Mouse (Mus musculus) limb, embryonic 13.5 days (tissue): ENCODE measurements around the gene Stk39. TPM values are rescaled to one million over a fixed set of nuclear protein-coding genes. Genes with fewer than 3 reads are reported as not detected.

Experiments
- ATAC-seq: fragments of 200-750 bp; cut with Nextera tagmentation; 2 replicates; pipeline ENCODE4 v1.8.0; 2017; ENCODE audit warnings: low read depth, moderate number of reproducible peaks, moderate TSS enrichment; ENCODE audit not compliant: low FRiP score
- H3K27ac ChIP-seq: fragments of 300-500 bp; sonication (generic); 2 replicates; pipeline ENCODE4 v1.5.1; 2015; ENCODE audit warnings: inconsistent platforms, mild to moderate bottlenecking, moderate library complexity
- H3K27me3 ChIP-seq: fragments of 300-500 bp; sonication (generic); 2 replicates; pipeline ENCODE4 v1.6.1; 2015; ENCODE audit warnings: mild to moderate bottlenecking, inconsistent platforms
- H3K36me3 ChIP-seq: fragments of 300-500 bp; sonication (generic); 2 replicates; pipeline ENCODE4 v1.6.1; 2015; ENCODE audit warnings: inconsistent platforms, mild to moderate bottlenecking, moderate library complexity
- H3K4me1 ChIP-seq: fragments of 300-500 bp; sonication (generic); 2 replicates; pipeline ENCODE4 v1.6.1; 2015; ENCODE audit warnings: inconsistent platforms
- H3K4me2 ChIP-seq: fragments of 300-500 bp; sonication (generic); replicated peaks from 2 replicates; pipeline ENCODE4 v1.6.1; 2015; ENCODE audit warnings: inconsistent platforms, mild to moderate bottlenecking, moderate library complexity
- H3K4me3 ChIP-seq: fragments of 300-500 bp; sonication (generic); 2 replicates; pipeline ENCODE4 v1.5.1; 2015; ENCODE audit warnings: moderate library complexity, mild to moderate bottlenecking, inconsistent platforms
- H3K9ac ChIP-seq: fragments of 300-500 bp; sonication (generic); 2 replicates; pipeline ENCODE4 v1.6.1; 2015; ENCODE audit warnings: mild to moderate bottlenecking, inconsistent platforms
- H3K9me3 ChIP-seq: fragments of 300-500 bp; sonication (generic); 2 replicates; pipeline ENCODE4 v1.6.1; 2016; ENCODE audit warnings: inconsistent platforms
- WGBS: fragments of 180-500 bp; shearing (Covaris S2); methylation state at CpG from one replicate; pipeline ENCODE4 v1.1.7; 2015; 5-methylcytosine and 5-hydroxymethylcytosine counted together
- polyA plus RNA-seq: library from polyadenylated mRNA; unstranded; fragments of >200 nt; fragmentation: Nextera tagmentation; extraction: Ambion mirVana; gene quantifications from 2 replicates; pipeline ENCODE4 v1.2.1, GENCODE M21; 2015

The Stk39 gene
- polyA plus RNA-seq, 1 experiment from 2014 or later: 14.8 TPM

DNA sequence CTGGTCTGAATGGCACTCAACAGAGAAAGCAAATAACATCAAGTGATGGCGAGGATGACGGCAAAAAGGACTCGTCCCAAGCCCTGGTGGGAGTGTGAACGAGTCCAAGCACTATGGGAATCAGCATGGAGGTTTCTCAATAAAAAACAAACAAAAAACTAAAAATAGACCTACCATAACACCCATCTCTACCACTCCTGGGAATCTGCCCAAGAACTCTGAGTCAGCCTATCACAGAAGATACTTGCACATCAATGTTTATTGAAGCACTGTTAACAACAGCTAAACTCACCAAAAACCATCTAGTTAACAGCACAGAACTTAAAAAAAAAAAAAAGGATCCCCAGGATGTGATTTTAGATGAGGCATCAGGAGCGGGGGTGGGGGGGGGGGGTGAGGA is 55.0 kb downstream of the Stk39 start:
- Histone ChIP-seq H3K4me3 (no peak overlapping the region), H3K27ac (no peak overlapping the region), H3K9ac (no peak overlapping the region), H3K9me3 (no peaks in the 10 kb centered on the region; the same call in 1 of the 2 replicates), H3K27me3 (no peaks in the 10 kb centered on the region), H3K4me2 (no peak overlapping the region), H3K4me1 (peaks cover 16% of the 10 kb centered on the region; the same call in 1 of the 2 replicates), H3K36me3 (no peaks in the 10 kb centered on the region)
- ATAC-seq: no peak
- WGBS: 92% methylated on average over 5 of the region's 5 CpGs

DNA sequence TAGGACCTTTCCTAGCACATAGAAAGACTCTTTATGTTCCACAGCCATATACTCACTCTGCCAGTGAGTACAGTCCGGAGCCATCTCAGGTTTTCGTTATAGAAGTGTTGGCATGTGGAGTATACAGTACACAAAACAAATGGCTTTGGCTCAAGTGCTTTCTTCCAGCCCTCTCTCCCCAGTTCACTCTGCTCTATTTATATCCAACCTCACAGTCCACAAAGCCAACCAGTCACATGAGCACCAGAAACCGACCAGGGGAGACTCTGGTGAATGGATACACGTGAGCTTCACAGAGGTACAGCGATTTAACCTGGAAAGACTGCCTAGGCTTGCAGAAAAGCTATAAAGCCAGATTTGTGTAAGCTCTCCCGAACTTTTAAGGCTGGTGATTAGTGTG is 56.4 kb downstream of the Stk39 start:
- Histone ChIP-seq H3K9me3 (no peaks in the 10 kb centered on the region; the same call in 1 of the 2 replicates), H3K4me3 (no peak overlapping the region), H3K9ac (no peak overlapping the region), H3K27me3 (no peaks in the 10 kb centered on the region), H3K4me2 (no peak overlapping the region), H3K27ac (no peak overlapping the region), H3K36me3 (no peaks in the 10 kb centered on the region), H3K4me1 (peaks cover 23% of the 10 kb centered on the region)
- 68% methylated on average over 6 of the region's 6 CpGs for WGBS
- no peak for ATAC-seq

GRCm38 (mm10) chr2:68412149-68412548 is 59.9 kb downstream of the Stk39 start:
- WGBS: 81% methylated on average over 5 of the region's 5 CpGs
- no peak overlapping the region for H3K4me3 ChIP-seq
- no peak overlapping the region for H3K4me2 ChIP-seq
- H3K9me3 ChIP-seq: no peaks in the 10 kb centered on the region; the same call in 1 of the 2 replicates
- H3K27ac ChIP-seq: no peak overlapping the region
- no peaks in the 10 kb centered on the region for H3K36me3 ChIP-seq
- ATAC-seq: no peak
- peaks cover 44% of the 10 kb centered on the region for H3K4me1 ChIP-seq
- no peaks in the 10 kb centered on the region for H3K27me3 ChIP-seq
- H3K9ac ChIP-seq: no peak overlapping the region

DNA sequence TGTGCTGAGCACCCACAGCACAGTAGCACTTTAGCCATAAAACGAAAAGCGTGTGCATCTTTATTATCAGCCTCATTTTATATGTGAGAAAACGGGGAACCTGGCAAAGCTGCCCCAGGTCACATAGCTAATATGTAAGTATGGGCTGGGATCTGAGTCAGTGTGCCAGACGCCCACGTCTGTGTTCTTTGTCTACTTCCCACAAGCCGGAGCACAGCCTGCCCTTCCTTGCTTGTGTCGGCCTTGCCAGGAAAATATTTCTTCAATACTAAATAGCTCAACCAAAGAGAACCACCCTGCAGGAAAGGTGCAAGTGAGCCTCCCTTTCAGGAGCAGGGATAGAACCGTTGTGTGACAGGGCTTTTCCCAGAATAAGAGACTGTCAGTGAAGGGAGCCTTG is 60.9 kb downstream of the Stk39 start:
- Histone ChIP-seq H3K4me3 (no peak overlapping the region), H3K36me3 (no peaks in the 10 kb centered on the region), H3K27ac (no peak overlapping the region), H3K9ac (no peak overlapping the region), H3K4me1 (peaks cover 54% of the 10 kb centered on the region), H3K27me3 (no peaks in the 10 kb centered on the region), H3K4me2 (no peak overlapping the region), H3K9me3 (no peaks in the 10 kb centered on the region; the same call in 1 of the 2 replicates)
- WGBS: 61% methylated on average over 8 of the region's 8 CpGs
- no peak for ATAC-seq

DNA sequence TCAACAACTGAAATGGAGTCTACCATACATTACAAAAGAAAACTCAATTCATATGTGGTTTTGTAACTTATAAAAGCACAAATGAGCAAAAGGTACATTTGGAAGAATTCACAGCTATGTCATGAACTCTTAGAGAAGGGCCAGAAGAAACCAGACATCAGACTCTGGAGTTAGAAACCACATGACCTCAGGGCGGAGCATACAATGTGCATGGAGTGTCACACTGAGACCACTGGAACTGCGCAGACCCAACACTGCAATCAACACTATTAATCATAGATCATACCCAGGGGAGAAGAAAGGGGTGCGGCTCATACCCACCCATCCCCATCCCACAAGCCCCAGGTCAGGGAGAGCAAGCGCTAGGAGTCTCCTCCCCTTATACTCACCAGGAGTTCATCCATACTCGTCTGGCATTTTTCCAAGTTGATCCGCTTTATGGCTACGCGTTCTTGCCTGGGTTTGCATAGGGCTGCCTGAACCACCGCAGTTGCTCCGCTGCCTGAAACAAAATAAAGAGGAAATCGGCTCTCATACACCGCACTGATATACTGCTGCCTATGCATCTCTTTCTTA is 62.3 kb downstream of the Stk39 start:
- Histone ChIP-seq H3K4me3 (no peak overlapping the region), H3K27ac (no peak overlapping the region), H3K9me3 (no peaks in the 10 kb centered on the region; the same call in 1 of the 2 replicates), H3K36me3 (no peaks in the 10 kb centered on the region), H3K27me3 (no peaks in the 10 kb centered on the region), H3K9ac (no peak overlapping the region), H3K4me2 (no peak overlapping the region), H3K4me1 (peaks cover 66% of the 10 kb centered on the region)
- 84% methylated on average over 12 of the region's 12 CpGs for WGBS
- ATAC-seq: no peak

DNA sequence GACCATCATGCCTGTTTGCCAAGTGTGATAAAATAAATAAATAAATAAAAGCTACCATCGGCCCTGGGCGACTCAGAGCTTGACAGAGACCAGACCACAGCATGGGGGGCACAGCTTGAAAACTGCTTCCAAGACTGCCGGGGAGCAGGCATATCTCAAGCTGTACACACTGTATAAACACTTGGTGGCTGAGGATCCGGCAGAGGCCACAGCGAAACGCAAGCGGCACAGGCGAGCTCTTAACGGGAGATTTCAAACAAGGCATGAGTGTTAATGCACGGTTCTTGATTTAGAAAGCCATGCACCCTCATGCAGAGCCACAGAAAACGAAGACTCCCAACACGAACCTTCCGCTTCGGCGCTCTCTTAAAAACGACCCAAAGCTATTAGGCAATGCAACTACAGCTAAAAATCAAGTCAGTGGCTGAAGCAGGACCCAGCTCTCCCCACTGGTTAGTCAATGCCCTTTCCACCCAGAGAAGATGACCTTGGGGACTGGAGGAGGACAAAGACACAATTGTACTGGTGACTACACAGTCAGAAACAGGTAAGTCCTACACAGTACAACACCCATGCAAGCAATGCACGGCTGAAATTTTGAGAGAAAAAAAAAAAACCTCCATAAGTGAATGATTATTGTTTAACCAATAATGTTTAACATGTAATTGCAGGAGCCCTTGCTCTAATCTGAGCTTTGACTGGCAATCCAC is 63.6 kb downstream of the Stk39 start:
- Histone ChIP-seq H3K9me3 (no peaks in the 10 kb centered on the region), H3K4me3 (no peak overlapping the region), H3K4me1 (peaks cover 68% of the 10 kb centered on the region), H3K27ac (no peak overlapping the region), H3K27me3 (no peaks in the 10 kb centered on the region), H3K9ac (no peak overlapping the region), H3K4me2 (no peak overlapping the region), H3K36me3 (no peaks in the 10 kb centered on the region)
- no peak for ATAC-seq
- 36% methylated on average over 17 of the region's 17 CpGs for WGBS

DNA sequence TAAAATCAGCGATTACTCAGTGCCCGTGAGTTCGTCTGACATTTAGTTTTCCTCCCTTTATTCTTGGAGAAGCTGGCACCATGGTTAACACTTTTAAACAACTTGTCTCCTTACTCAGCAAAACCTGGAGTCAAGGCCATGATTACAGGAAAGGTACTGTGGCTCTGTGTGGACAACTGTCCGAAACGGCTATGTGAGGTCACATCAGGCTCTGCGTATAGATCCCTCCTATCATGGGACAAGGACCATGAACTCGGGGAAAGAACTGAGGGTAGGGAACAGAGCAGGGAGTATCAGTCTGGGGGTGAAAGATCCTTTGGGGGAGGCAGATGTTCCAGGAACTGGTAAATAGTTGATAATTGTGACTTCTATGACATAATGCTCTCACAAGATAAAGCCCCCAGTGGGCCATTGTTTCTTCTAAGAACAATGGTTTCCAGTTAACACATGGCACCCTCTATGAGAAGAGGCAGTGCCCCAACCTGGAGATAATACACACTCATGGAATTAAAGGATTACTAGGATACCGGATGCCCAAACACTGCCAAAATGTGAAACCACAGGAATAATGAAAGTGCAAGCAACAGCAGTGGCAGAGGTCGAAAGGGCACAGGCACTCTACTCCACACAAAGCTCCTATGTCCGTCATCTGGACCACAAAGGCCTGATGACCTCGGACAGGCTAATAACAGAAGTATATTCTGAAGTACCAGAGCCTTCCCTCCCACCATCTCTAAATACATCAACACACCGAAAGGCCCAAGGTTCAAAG is 64.7 kb downstream of the Stk39 start:
- H3K27ac ChIP-seq: no peak overlapping the region
- no peak overlapping the region for H3K4me3 ChIP-seq
- H3K4me2 ChIP-seq: peak overlapping the region; percentile 38; the same call in 1 of the 2 replicates
- 61% methylated on average over 12 of the region's 12 CpGs for WGBS
- no peak overlapping the region for H3K9ac ChIP-seq
- no peak for ATAC-seq
- H3K9me3 ChIP-seq: no peaks in the 10 kb centered on the region
- peaks cover 63% of the 10 kb centered on the region for H3K4me1 ChIP-seq
- H3K36me3 ChIP-seq: no peaks in the 10 kb centered on the region
- no peaks in the 10 kb centered on the region for H3K27me3 ChIP-seq

DNA sequence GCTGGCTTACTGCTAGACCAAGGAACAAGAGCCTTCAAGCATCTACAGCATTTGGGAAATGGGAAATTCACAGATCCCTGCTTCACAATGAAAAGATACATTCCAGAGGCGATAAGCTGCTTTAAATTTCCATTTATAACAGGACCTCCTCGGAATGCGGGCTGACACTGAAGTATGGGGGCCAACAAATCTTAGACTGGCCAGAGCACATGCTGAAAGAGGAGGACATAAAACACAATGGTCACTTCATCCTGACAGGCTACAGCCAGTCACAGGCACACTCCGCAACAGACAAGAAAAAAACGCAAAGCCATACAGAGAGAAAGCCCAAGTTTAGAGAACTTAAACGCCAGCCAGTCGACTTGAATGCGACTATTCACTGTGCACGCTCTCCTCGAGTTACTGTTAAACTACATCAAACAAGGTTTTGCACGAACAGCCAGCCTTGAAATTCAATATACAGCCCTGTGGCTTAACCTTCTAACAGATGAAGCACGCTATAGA is 65.4 kb downstream of the Stk39 start:
- Histone ChIP-seq H3K4me1 (peaks cover 61% of the 10 kb centered on the region), H3K4me2 (peak overlapping the region; percentile 38), H3K9me3 (no peaks in the 10 kb centered on the region), H3K9ac (no peak overlapping the region), H3K4me3 (no peak overlapping the region), H3K27me3 (no peaks in the 10 kb centered on the region), H3K27ac (peak overlapping the region; percentile 48; the same call in 1 of the 2 replicates), H3K36me3 (no peaks in the 10 kb centered on the region)
- ATAC-seq: no peak
- WGBS: 13% methylated on average over 12 of the region's 12 CpGs

DNA sequence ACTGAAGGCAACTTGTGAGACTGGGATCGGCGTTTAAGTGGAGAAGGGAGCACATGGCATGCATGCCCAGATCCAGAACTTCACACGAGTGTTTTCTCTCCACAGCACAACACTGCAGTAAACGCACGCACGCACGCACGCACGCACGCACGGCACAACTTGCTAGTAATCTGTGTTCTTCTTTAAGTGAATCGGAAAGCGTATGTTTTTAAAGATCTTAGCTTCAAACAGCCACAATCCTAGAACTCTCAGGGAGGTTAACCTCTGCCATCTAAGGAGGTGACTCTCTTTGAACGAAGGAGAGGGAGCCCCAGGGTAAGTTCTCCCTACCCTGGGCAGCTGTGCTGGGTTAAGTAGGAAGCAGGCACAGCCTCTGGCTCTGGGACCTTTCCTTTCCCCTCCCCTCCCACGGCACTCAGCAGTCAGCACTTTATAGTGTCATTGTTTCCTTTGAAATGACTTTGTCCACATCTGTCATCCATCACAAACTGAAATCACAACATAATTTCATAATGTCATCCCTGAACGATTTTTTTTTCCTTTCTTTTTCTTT is 66.8 kb downstream of the Stk39 start:
- no peaks in the 10 kb centered on the region for H3K27me3 ChIP-seq
- H3K4me3 ChIP-seq: peak overlapping the region; percentile 25
- no peaks in the 10 kb centered on the region for H3K36me3 ChIP-seq
- peak overlapping the region; percentile 43; the same call in 1 of the 2 replicates for H3K9ac ChIP-seq
- 16% methylated on average over 16 of the region's 16 CpGs for WGBS
- no peak for ATAC-seq
- peaks cover 54% of the 10 kb centered on the region for H3K4me1 ChIP-seq
- H3K9me3 ChIP-seq: no peaks in the 10 kb centered on the region
- H3K4me2 ChIP-seq: peak overlapping the region; percentile 59
- H3K27ac ChIP-seq: no peak overlapping the region

GRCm38 (mm10) chr2:68404274-68405162 is 67.5 kb downstream of the Stk39 start:
- H3K4me1 ChIP-seq: peaks cover 47% of the 10 kb centered on the region
- peak overlapping the region; percentile 25 for H3K4me3 ChIP-seq
- no peak overlapping the region for H3K27ac ChIP-seq
- H3K27me3 ChIP-seq: no peaks in the 10 kb centered on the region
- no peaks in the 10 kb centered on the region for H3K9me3 ChIP-seq
- no peaks in the 10 kb centered on the region for H3K36me3 ChIP-seq
- H3K9ac ChIP-seq: peak overlapping the region; percentile 43; the same call in 1 of the 2 replicates
- 9% methylated on average over 18 of the region's 18 CpGs for WGBS
- ATAC-seq: no peak
- peak overlapping the region; percentile 59 for H3K4me2 ChIP-seq
